Mouse (Mus musculus) C2C12 (cell line): ENCODE data around the gene Cpt1b. TPM values are rescaled to one million over a fixed set of nuclear protein-coding genes. Genes with fewer than 3 reads are reported as not detected.

ENCODE experiments used
- H3K27me3 ChIP-seq: one replicate; pipeline ENCODE4 v1.6.1; 2011; ENCODE audit not compliant: control insufficient read depth, insufficient read depth, insufficient read length
- H3K36me3 ChIP-seq: one replicate; pipeline ENCODE4 v1.6.1; 2011; ENCODE audit not compliant: control insufficient read depth, insufficient read depth
- H3K4me3 ChIP-seq: one replicate; pipeline ENCODE4 v1.5.1; 2011; ENCODE audit warnings: mild to moderate bottlenecking, control low read depth; ENCODE audit not compliant: poor library complexity, insufficient read depth, severe bottlenecking
- H3K79me2 ChIP-seq: one replicate; pipeline ENCODE4 v1.6.1; 2011; ENCODE audit not compliant: control insufficient read depth, insufficient read depth
- H3K79me3 ChIP-seq: one replicate; pipeline ENCODE4 v1.6.1; 2011; ENCODE audit warnings: low read depth, control low read depth
- H3ac ChIP-seq: one replicate; pipeline ENCODE3; 2011; ENCODE audit warnings: low read depth; ENCODE audit not compliant: control insufficient read depth, insufficient read length
- CEBPB ChIP-seq: IDR thresholded peaks from one replicate; pipeline ENCODE4 v1.6.1; 2011; ENCODE audit warnings: low read depth, mild to moderate bottlenecking, control low read depth, moderate library complexity
- CTCF ChIP-seq: IDR thresholded peaks from one replicate; pipeline ENCODE4 v1.5.1; 2011; ENCODE audit not compliant: control insufficient read depth, insufficient read depth, insufficient read length
- FOSL1 ChIP-seq: IDR thresholded peaks from one replicate; pipeline ENCODE4 v1.8.0; 2011; ENCODE audit warnings: mild to moderate bottlenecking, low read length; ENCODE audit not compliant: poor library complexity, insufficient read depth, severe bottlenecking
- MAX ChIP-seq: IDR thresholded peaks from one replicate; pipeline ENCODE4 v1.6.1; 2011; ENCODE audit warnings: mild to moderate bottlenecking, control low read depth
- MYOD1 ChIP-seq: IDR thresholded peaks from one replicate; pipeline ENCODE4 v1.6.1; 2011; ENCODE audit warnings: low read depth; ENCODE audit not compliant: control insufficient read depth, insufficient read length
- MYOG ChIP-seq: IDR thresholded peaks from one replicate; pipeline ENCODE4 v1.6.1; 2011; ENCODE audit not compliant: control insufficient read depth, insufficient read length; ENCODE audit errors: extremely low read depth
- USF1 ChIP-seq: IDR thresholded peaks from one replicate; pipeline ENCODE4 v1.6.1; 2011; ENCODE audit warnings: low read depth, mild to moderate bottlenecking, control low read depth, moderate library complexity
- polyA plus RNA-seq: library from polyadenylated mRNA; unstranded; fragments of >200 nt; fragmentation: generic; extraction: Trizol; gene quantifications from one replicate; pipeline ENCODE4 v1.2.1, GENCODE M21; 2012; ENCODE audit warnings: missing spikeins

Cpt1b gene
- polyA plus RNA-seq, 1 experiment: 2.5 TPM

DNA sequence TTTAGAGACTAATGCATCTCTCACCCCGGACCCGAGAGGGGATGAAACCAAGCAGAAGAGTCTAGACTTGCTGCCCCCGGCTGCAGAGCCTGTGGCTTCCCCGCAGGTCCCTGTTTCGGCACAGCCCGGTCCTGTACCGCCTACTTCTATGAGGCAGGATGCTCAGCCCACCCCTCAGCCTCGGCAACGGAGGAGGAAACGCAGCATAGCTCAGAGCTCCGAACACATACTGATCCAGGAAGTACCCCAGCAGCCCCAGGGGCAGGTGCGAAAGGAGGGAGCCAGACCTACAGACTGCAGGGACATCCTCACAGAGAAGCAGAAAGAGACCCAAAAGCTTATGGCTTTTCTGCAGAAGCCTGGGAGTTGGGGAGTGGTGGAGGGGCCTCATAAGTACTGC, 38.5 kb downstream of the Cpt1b start:
- Histone ChIP-seq H3ac (no peak overlapping the region), H3K79me3 (no peaks in the 10 kb centered on the region), H3K4me3 (no peak overlapping the region), H3K27me3 (peaks cover 94% of the 10 kb centered on the region), H3K36me3 (no peaks in the 10 kb centered on the region), H3K79me2 (no peaks in the 10 kb centered on the region)
- no peak for TF ChIP-seq USF1
- no peak for TF ChIP-seq MYOG
- TF ChIP-seq FOSL1: no peak
- no peak for TF ChIP-seq MAX
- TF ChIP-seq CTCF: no peak
- TF ChIP-seq CEBPB: no peak
- no peak for TF ChIP-seq MYOD1

DNA sequence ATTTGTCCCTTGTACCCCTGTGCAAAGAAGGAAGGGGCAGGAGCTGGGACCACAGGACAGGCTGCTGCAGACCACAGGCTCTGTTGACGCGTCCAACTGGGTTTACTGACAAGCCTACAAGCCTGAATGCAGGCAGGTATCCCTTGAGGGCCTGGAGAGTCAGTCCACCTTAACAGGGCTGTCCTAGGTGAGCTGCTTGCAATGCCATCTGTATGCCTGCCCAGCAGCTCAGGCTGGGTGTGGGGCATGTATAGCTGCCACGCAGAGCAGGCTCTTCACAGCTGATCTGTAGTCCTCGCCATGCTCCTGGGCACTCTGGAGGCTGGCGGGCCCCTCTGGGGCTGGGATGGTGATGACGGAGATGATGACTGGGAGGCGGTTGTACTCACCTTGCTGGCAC, 41.0 kb downstream of the Cpt1b start, which contains the start of gene Klhdc7b:
Gene Klhdc7b (plus strand): TSS at position 301 of the 400 bp plus-strand sequence.
- Histone ChIP-seq H3K27me3 (peaks cover 73% of the 10 kb centered on the region), H3K4me3 (no peak within 1 kb of the TSS)

DNA sequence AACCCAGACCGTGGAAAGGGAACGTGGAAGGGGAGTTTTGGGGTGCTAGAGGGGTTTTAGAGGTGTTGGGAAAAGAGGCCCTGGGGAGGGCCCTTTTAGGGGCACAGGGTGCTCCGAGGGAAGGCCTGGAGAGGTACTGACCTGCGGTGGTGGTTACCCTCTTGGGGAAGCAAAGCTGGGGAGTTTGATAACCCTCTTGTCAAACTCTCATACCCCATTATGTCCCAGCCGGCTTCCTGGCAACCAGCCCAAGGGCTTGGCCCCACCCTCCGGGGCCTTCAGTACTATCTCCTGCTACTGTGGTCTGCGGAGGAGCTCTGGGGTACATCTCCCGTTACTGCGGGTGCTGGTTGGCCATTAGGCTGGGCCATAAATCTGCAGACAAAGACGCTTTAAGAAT, 46.2 kb downstream of the Cpt1b start:
- Histone ChIP-seq H3K79me2 (no peaks in the 10 kb centered on the region), H3K36me3 (no peaks in the 10 kb centered on the region), H3K79me3 (no peaks in the 10 kb centered on the region), H3K27me3 (peaks cover 54% of the 10 kb centered on the region), H3K4me3 (no peak overlapping the region), H3ac (no peak overlapping the region)
- no peak for TF ChIP-seq CEBPB
- no peak for TF ChIP-seq CTCF
- no peak for TF ChIP-seq FOSL1
- TF ChIP-seq MYOD1: no peak
- no peak for TF ChIP-seq MYOG
- no peak for TF ChIP-seq MAX
- no peak for TF ChIP-seq USF1

More for the DNA sequence above, 41.0 kb downstream of the Cpt1b start, which contains the start of gene Klhdc7b:
- H3ac ChIP-seq: no peak within 1 kb of the TSS
- TF ChIP-seq CEBPB: no peak
- no peak for TF ChIP-seq MYOD1
- no peak for TF ChIP-seq CTCF
- no peak for TF ChIP-seq MYOG
- no peak for TF ChIP-seq MAX
- no peaks in the 10 kb centered on the region for H3K36me3 ChIP-seq
- no peaks in the 10 kb centered on the region for H3K79me3 ChIP-seq
- no peaks in the 10 kb centered on the region for H3K79me2 ChIP-seq

GRCm38 (mm10) chr15:89378831-89379401, 46.7 kb downstream of the Cpt1b start, which contains the start of gene Odf3b:
Gene Odf3b, minus strand, starts transcription at chr15:89379282.
- H3K79me2 ChIP-seq: no peaks in the 10 kb centered on the region
- H3K36me3 ChIP-seq: no peaks in the 10 kb centered on the region
- no peak within 1 kb of the TSS for H3ac ChIP-seq
- TF ChIP-seq USF1 (no peak), MYOD1 (no peak), CTCF (no peak), MAX (no peak), MYOG (no peak), FOSL1 (no peak), CEBPB (no peak)
- H3K27me3 ChIP-seq: peaks cover 49% of the 10 kb centered on the region
- H3K4me3 ChIP-seq: no peak within 1 kb of the TSS
- no peaks in the 10 kb centered on the region for H3K79me3 ChIP-seq

- peaks cover 2% of the 10 kb centered on the region for H3K79me2 ChIP-seq
- H3ac ChIP-seq: no peak overlapping the region
- H3K36me3 ChIP-seq: no peaks in the 10 kb centered on the region
- H3K79me3 ChIP-seq: no peaks in the 10 kb centered on the region
- no peak overlapping the region for H3K4me3 ChIP-seq
- H3K27me3 ChIP-seq: peaks cover 45% of the 10 kb centered on the region
- TF ChIP-seq CTCF: no peak
- no peak for TF ChIP-seq MYOD1
- TF ChIP-seq MAX: no peak
- TF ChIP-seq USF1: no peak
- TF ChIP-seq CEBPB: no peak
- no peak for TF ChIP-seq MYOG
- no peak for TF ChIP-seq FOSL1
Observed at GRCm38 (mm10) chr15:89377938-89378828, 47.5 kb downstream of the Cpt1b start.

DNA sequence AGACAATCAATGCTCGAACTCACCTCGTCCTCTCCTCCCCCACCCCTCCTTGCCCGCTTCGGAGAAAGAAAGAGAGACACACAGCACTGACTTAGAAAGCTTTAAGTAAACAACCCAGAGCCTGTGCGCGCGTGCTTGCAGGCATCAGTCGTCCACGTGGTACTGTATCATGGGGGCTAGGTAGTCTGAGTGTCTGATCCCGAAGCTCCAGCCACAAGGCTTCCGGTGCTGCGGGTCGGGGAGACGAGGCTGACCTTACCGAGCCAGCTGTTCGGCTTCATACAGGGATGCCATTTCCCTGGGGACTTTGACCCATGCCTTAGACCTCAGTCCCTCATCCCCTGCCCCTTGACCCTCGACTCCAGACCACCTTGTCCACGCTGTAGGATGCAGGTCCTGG, 48.3 kb downstream of the Cpt1b start:
- Histone ChIP-seq H3K4me3 (no peak overlapping the region), H3K79me2 (peaks cover 10% of the 10 kb centered on the region), H3K36me3 (peaks cover 5% of the 10 kb centered on the region), H3ac (no peak overlapping the region), H3K27me3 (peaks cover 37% of the 10 kb centered on the region), H3K79me3 (peaks cover 5% of the 10 kb centered on the region)
- TF ChIP-seq CEBPB (no peak), CTCF (no peak), FOSL1 (no peak), MYOG (no peak), MYOD1 (no peak), USF1 (no peak), MAX (no peak)
